Mouse (Mus musculus) lung, postnatal 0 days (tissue): ENCODE data around the gene Nupr1. TPM values are rescaled to one million over a fixed set of nuclear protein-coding genes. Genes with fewer than 3 reads are reported as not detected.

Experiments used
- ATAC-seq: fragments of 200-750 bp; cut with Nextera tagmentation; 2 replicates; pipeline ENCODE4 v1.8.0; 2017; ENCODE audit warnings: moderate library complexity
- DNase-seq: peaks from one replicate; pipeline ENCODE4 v3.0.0-alpha.2; 2016; ENCODE audit warnings: low spot score
- H3K27ac ChIP-seq: fragments of 300-500 bp; sonication (generic); 2 replicates; pipeline ENCODE4 v1.5.1; 2014; ENCODE audit warnings: antibody characterized with exemption, mild to moderate bottlenecking, low read length, mixed read lengths
- H3K27me3 ChIP-seq: fragments of 300-500 bp; sonication (generic); replicated peaks from 2 replicates; pipeline ENCODE4 v1.6.1; 2014; ENCODE audit warnings: low read length, mixed read lengths; ENCODE audit not compliant: insufficient read depth
- H3K36me3 ChIP-seq: fragments of 300-500 bp; sonication (generic); 2 replicates; pipeline ENCODE4 v1.6.1; 2014; ENCODE audit warnings: low read length, mixed read lengths; ENCODE audit not compliant: insufficient read depth
- H3K4me1 ChIP-seq: fragments of 300-500 bp; sonication (generic); 2 replicates; pipeline ENCODE4 v1.6.1; 2014; ENCODE audit warnings: antibody characterized with exemption, low read depth, low read length, mixed read lengths; ENCODE audit not compliant: insufficient read depth
- H3K4me2 ChIP-seq: fragments of 300-500 bp; sonication (generic); replicated peaks from 2 replicates; pipeline ENCODE4 v1.6.1; 2014; ENCODE audit warnings: low read depth, mild to moderate bottlenecking, low read length, moderate library complexity, mixed read lengths
- H3K4me3 ChIP-seq: fragments of 300-500 bp; sonication (generic); 2 replicates; pipeline ENCODE4 v1.5.1; 2014; ENCODE audit warnings: low read depth, low read length
- H3K9ac ChIP-seq: fragments of 300-500 bp; sonication (generic); replicated peaks from 2 replicates; pipeline ENCODE4 v1.6.1; 2014; ENCODE audit warnings: low read depth, mild to moderate bottlenecking
- H3K9me3 ChIP-seq: fragments of 300-500 bp; sonication (generic); 2 replicates; pipeline ENCODE4 v1.6.1; 2016; ENCODE audit warnings: low read length, mixed read lengths
- CTCF ChIP-seq: IDR thresholded peaks from 2 replicates; pipeline ENCODE4 v1.5.1; 2016; ENCODE audit warnings: antibody characterized with exemption, mild to moderate bottlenecking
- EP300 ChIP-seq: IDR thresholded peaks from 2 replicates; pipeline ENCODE4 v1.6.1; 2016; ENCODE audit warnings: antibody characterized with exemption, mild to moderate bottlenecking, control low read depth
- WGBS: fragments of 180-500 bp; shearing (Covaris S2); extraction: QIAGEN DNeasy Blood & Tissue Kit; methylation state at CpG from one replicate; pipeline ENCODE4 v1.1.7; 2014; 5-methylcytosine and 5-hydroxymethylcytosine counted together
- polyA plus RNA-seq: library from polyadenylated mRNA; unstranded; fragments of >200 nt; fragmentation: Nextera tagmentation; extraction: Ambion mirVana; gene quantifications from 2 replicates; pipeline ENCODE4 v1.2.1, GENCODE M21; 2015

Nupr1 gene
- polyA plus RNA-seq, 1 experiment from 2014 or later = 308 TPM

- H3K9ac ChIP-seq = no peak overlapping the region
- H3K4me2 ChIP-seq = no peak overlapping the region
- ATAC-seq (peak; percentile 90), DNase-seq (peak; percentile 84)
- H3K27me3 ChIP-seq = no peaks in the 10 kb centered on the region
- H3K4me1 ChIP-seq = no peaks in the 10 kb centered on the region
- 6% methylated on average over 4 of the region's 4 CpGs for WGBS
- H3K9me3 ChIP-seq = no peaks in the 10 kb centered on the region
- H3K36me3 ChIP-seq = no peaks in the 10 kb centered on the region
- TF ChIP-seq CTCF = peak; percentile 85
- TF ChIP-seq EP300 = peak; percentile 79
- peak overlapping the region; percentile 43 for H3K27ac ChIP-seq
- no peak overlapping the region for H3K4me3 ChIP-seq
Observed at GRCm38 (mm10) chr7:126636733-126637520, 6.3 kb upstream of the Nupr1 start.

GRCm38 (mm10) chr7:126635375-126635774 lies 4.7 kb upstream of the Nupr1 start:
- TF ChIP-seq EP300 (no peak), CTCF (no peak)
- H3K27me3 ChIP-seq = no peaks in the 10 kb centered on the region
- H3K4me2 ChIP-seq = no peak overlapping the region
- H3K4me3 ChIP-seq = no peak overlapping the region
- no peak overlapping the region for H3K9ac ChIP-seq
- H3K4me1 ChIP-seq = no peaks in the 10 kb centered on the region
- DNase-seq (no peak), ATAC-seq (no peak)
- H3K27ac ChIP-seq = no peak overlapping the region
- H3K9me3 ChIP-seq = no peaks in the 10 kb centered on the region
- H3K36me3 ChIP-seq = no peaks in the 10 kb centered on the region

- WGBS = 73% methylated on average over 2 of the region's 2 CpGs
- H3K9ac ChIP-seq = no peak overlapping the region
- H3K27ac ChIP-seq = no peak overlapping the region
- H3K27me3 ChIP-seq = no peaks in the 10 kb centered on the region
- H3K4me3 ChIP-seq = no peak overlapping the region
- ATAC-seq (no peak), DNase-seq (no peak)
- no peaks in the 10 kb centered on the region for H3K36me3 ChIP-seq
- H3K9me3 ChIP-seq = no peaks in the 10 kb centered on the region
- no peak for TF ChIP-seq EP300
- no peak for TF ChIP-seq CTCF
- no peaks in the 10 kb centered on the region for H3K4me1 ChIP-seq
- H3K4me2 ChIP-seq = no peak overlapping the region
Observed at GRCm38 (mm10) chr7:126632478-126632877, 1.8 kb upstream of the Nupr1 start.

- ATAC-seq = no peak
- H3K4me3 ChIP-seq = no peak overlapping the region
- H3K27ac ChIP-seq = no peak overlapping the region
- peaks cover 3% of the 10 kb centered on the region; the same call in 1 of the 2 replicates for H3K4me1 ChIP-seq
- 48% methylated on average over 3 of the region's 3 CpGs for WGBS
- H3K9me3 ChIP-seq = no peaks in the 10 kb centered on the region
- DNase-seq = no peak
- no peaks in the 10 kb centered on the region for H3K27me3 ChIP-seq
- no peak overlapping the region for H3K4me2 ChIP-seq
- H3K36me3 ChIP-seq = no peaks in the 10 kb centered on the region
- no peak for TF ChIP-seq CTCF
- no peak for TF ChIP-seq EP300
- no peak overlapping the region for H3K9ac ChIP-seq
Observed at GRCm38 (mm10) chr7:126629915-126630314, 746 bp downstream of the Nupr1 start.

- ATAC-seq = no peak
Observed at GRCm38 (mm10) chr7:126628111-126628510, 2.5 kb downstream of the Nupr1 start.

GRCm38 (mm10) chr7:126625807-126626600 lies 4.7 kb downstream of the Nupr1 start:
- Histone ChIP-seq H3K4me1 (peaks cover 7% of the 10 kb centered on the region), H3K27ac (peak overlapping the region; percentile 65), H3K36me3 (no peaks in the 10 kb centered on the region), H3K4me3 (0 out of 2 replicates have a peak overlapping the region, but pooled peaks have one; percentile 36), H3K9ac (no peak overlapping the region), H3K4me2 (no peak overlapping the region), H3K9me3 (no peaks in the 10 kb centered on the region), H3K27me3 (no peaks in the 10 kb centered on the region)
- WGBS = 74% methylated on average over 3 of the region's 3 CpGs
- DNase-seq (peak; percentile 45), ATAC-seq (no peak; the same call in 1 of the 2 replicates)
- no peak for TF ChIP-seq CTCF

More at GRCm38 (mm10) chr7:126628111-126628510, 2.5 kb downstream of the Nupr1 start:
- H3K4me2 ChIP-seq = no peak overlapping the region
- H3K9me3 ChIP-seq = no peaks in the 10 kb centered on the region
- WGBS = 49% methylated on average over 6 of the region's 6 CpGs
- H3K4me1 ChIP-seq = peaks cover 3% of the 10 kb centered on the region; the same call in 1 of the 2 replicates
- TF ChIP-seq EP300 (no peak), CTCF (no peak)
- no peaks in the 10 kb centered on the region for H3K27me3 ChIP-seq
- peak overlapping the region; percentile 38 for H3K27ac ChIP-seq
- H3K36me3 ChIP-seq = no peaks in the 10 kb centered on the region
- no peak overlapping the region for H3K4me3 ChIP-seq
- DNase-seq = peak; percentile 33
- H3K9ac ChIP-seq = no peak overlapping the region
